Mouse (Mus musculus) midbrain, embryonic 11.5 days (tissue): Measurements from ENCODE around the gene Dnah14. TPM values are rescaled to one million over a fixed set of nuclear protein-coding genes. Genes with fewer than 3 reads are reported as not detected.

Source experiments
- ATAC-seq: fragments of 200-750 bp; cut with Nextera tagmentation; 2 replicates; pipeline ENCODE4 v1.8.0; 2017; ENCODE audit warnings: moderate TSS enrichment, moderate library complexity; ENCODE audit not compliant: low FRiP score
- DNase-seq: peaks from one replicate; pipeline ENCODE4 v3.0.0; 2015; ENCODE audit warnings: low spot score; ENCODE audit errors: missing footprints
- H3K27ac ChIP-seq: fragments of 300-500 bp; sonication (generic); 2 replicates; pipeline ENCODE4 v1.5.1; 2014; ENCODE audit warnings: low read depth, low read length
- H3K27me3 ChIP-seq: fragments of 300-500 bp; sonication (generic); 2 replicates; pipeline ENCODE4 v1.6.1; 2014; ENCODE audit warnings: mild to moderate bottlenecking, low read length, moderate library complexity, mixed read lengths; ENCODE audit not compliant: control insufficient read depth, insufficient read depth
- H3K36me3 ChIP-seq: fragments of 300-500 bp; sonication (generic); 2 replicates; pipeline ENCODE4 v1.6.1; 2014; ENCODE audit warnings: mild to moderate bottlenecking, low read length, moderate library complexity, mixed read lengths; ENCODE audit not compliant: control insufficient read depth, insufficient read depth
- H3K4me1 ChIP-seq: fragments of 300-500 bp; sonication (generic); 2 replicates; pipeline ENCODE4 v1.6.1; 2014; ENCODE audit warnings: low read length; ENCODE audit not compliant: control insufficient read depth, insufficient read depth
- H3K4me2 ChIP-seq: fragments of 300-500 bp; sonication (generic); 2 replicates; pipeline ENCODE4 v1.6.1; 2014; ENCODE audit warnings: mild to moderate bottlenecking, moderate library complexity
- H3K4me3 ChIP-seq: fragments of 300-500 bp; sonication (generic); 2 replicates; pipeline ENCODE4 v1.5.1; 2014; ENCODE audit warnings: low read depth, low read length
- H3K9ac ChIP-seq: fragments of 300-500 bp; sonication (generic); 2 replicates; pipeline ENCODE4 v1.6.1; 2014; ENCODE audit warnings: low read length
- H3K9me3 ChIP-seq: fragments of 300-500 bp; sonication (generic); 2 replicates; pipeline ENCODE4 v1.6.1; 2016; ENCODE audit warnings: low read length; ENCODE audit not compliant: control insufficient read depth
- WGBS: fragments of 180-500 bp; shearing (Covaris S2); extraction: QIAGEN DNeasy Blood & Tissue Kit; methylation state at CpG from one replicate; pipeline ENCODE4 v1.1.7; 2014; 5-methylcytosine and 5-hydroxymethylcytosine counted together
- polyA plus RNA-seq: library from polyadenylated mRNA; unstranded; fragments of >200 nt; fragmentation: Nextera tagmentation; extraction: Ambion mirVana; gene quantifications from 2 replicates; pipeline ENCODE4 v1.2.1, GENCODE M21; 2014

Dnah14 gene
- polyA plus RNA-seq, 1 experiment from 2014 or later = 2.7 TPM

DNA sequence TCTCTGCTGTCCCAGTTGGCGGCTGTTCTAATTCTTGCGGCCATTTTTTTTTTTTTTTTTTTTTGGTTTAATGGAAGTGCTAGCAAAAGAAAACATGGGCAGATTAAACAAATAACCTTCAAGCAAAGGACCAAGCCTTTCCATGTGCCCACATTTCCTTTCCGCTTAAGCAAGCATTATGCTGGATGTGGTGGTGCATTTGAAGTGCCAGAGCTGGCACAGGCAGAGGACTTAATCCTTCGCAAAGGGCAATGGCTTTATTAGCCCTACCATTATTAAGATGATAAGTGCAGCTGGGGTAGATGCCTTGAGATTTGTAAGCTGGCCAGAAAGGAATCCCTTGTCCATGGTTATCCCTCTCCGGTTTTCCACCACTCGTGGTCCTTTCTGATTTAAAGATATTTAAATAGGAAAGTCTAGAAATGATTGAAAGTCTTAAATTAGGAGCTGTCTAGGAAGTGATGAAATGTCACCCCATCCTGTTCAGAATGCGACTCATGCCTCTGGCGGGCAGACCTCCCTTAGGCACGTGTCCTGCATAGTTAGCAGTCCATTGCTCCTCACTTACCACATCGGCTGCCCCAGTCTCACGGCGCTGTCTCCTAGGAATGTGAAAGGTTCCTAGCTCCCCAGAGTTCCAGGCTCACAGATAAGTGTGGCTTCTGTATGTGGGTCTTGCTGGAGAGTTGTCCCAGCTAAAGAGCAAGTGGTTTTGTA is 61.8 kb downstream of the Dnah14 start:
- no peaks in the 10 kb centered on the region for H3K27me3 ChIP-seq
- H3K36me3 ChIP-seq = no peaks in the 10 kb centered on the region
- H3K4me1 ChIP-seq = no peaks in the 10 kb centered on the region
- H3K4me3 ChIP-seq = no peak overlapping the region
- no peaks in the 10 kb centered on the region for H3K9me3 ChIP-seq
- H3K27ac ChIP-seq = no peak overlapping the region
- 83% methylated on average over 12 of the region's 12 CpGs for WGBS
- ATAC-seq = no peak
- H3K9ac ChIP-seq = no peak overlapping the region
- DNase-seq = no peak
- no peak overlapping the region for H3K4me2 ChIP-seq

GRCm38 (mm10) chr1:181640383-181640782 is 64.0 kb downstream of the Dnah14 start:
- no peaks in the 10 kb centered on the region for H3K27me3 ChIP-seq
- DNase-seq (no peak), ATAC-seq (no peak)
- H3K4me2 ChIP-seq = no peak overlapping the region
- no peaks in the 10 kb centered on the region for H3K9me3 ChIP-seq
- 87% methylated on average over 2 of the region's 2 CpGs for WGBS
- no peak overlapping the region for H3K27ac ChIP-seq
- no peak overlapping the region for H3K9ac ChIP-seq
- H3K4me1 ChIP-seq = no peaks in the 10 kb centered on the region
- H3K36me3 ChIP-seq = no peaks in the 10 kb centered on the region
- no peak overlapping the region for H3K4me3 ChIP-seq

DNA sequence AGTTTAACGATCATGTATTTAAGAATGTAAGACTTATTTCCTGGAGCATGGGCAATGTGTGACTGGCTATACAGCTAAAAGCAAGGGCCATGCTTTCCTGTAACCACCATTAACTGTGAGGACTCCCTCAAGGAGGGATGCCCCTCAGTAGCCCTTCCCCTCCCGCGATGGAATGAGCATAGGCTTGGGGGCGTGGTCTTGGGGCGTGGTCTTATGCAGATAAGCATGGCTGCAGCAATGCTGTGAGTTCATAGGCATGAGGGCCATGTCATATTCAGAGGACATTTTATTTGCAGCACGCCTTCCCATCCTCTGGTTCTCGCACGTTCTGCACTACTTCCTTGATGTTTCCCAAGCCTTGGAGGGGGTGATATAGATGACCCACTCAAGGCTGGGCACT is 71.1 kb downstream of the Dnah14 start:
- Histone ChIP-seq H3K4me3 (no peak overlapping the region), H3K27ac (no peak overlapping the region), H3K27me3 (no peaks in the 10 kb centered on the region), H3K9ac (no peak overlapping the region), H3K36me3 (no peaks in the 10 kb centered on the region), H3K4me1 (no peaks in the 10 kb centered on the region), H3K4me2 (no peak overlapping the region), H3K9me3 (no peaks in the 10 kb centered on the region)
- DNase-seq (no peak), ATAC-seq (no peak)
- WGBS = 53% methylated on average over 8 of the region's 8 CpGs

- Histone ChIP-seq H3K4me2 (no peak overlapping the region), H3K27ac (no peak overlapping the region), H3K4me3 (no peak overlapping the region), H3K9me3 (no peaks in the 10 kb centered on the region), H3K4me1 (0 out of 2 replicates have a peak, but pooled peaks cover 2% of the 10 kb centered on the region), H3K9ac (no peak overlapping the region), H3K36me3 (no peaks in the 10 kb centered on the region), H3K27me3 (no peaks in the 10 kb centered on the region)
- DNase-seq (no peak), ATAC-seq (no peak)
- 66% methylated on average over 3 of the region's 3 CpGs for WGBS
Measured at GRCm38 (mm10) chr1:181653481-181653880, 77.1 kb downstream of the Dnah14 start.

GRCm38 (mm10) chr1:181656421-181656820 is 80.1 kb downstream of the Dnah14 start:
- DNase-seq = no peak
- Histone ChIP-seq H3K27ac (no peak overlapping the region), H3K9me3 (no peaks in the 10 kb centered on the region), H3K4me2 (no peak overlapping the region), H3K9ac (no peak overlapping the region), H3K4me3 (no peak overlapping the region), H3K4me1 (0 out of 2 replicates have a peak, but pooled peaks cover 2% of the 10 kb centered on the region), H3K36me3 (no peaks in the 10 kb centered on the region), H3K27me3 (no peaks in the 10 kb centered on the region)
- WGBS = 84% methylated on average over 5 of the region's 5 CpGs
- no peak for ATAC-seq

DNA sequence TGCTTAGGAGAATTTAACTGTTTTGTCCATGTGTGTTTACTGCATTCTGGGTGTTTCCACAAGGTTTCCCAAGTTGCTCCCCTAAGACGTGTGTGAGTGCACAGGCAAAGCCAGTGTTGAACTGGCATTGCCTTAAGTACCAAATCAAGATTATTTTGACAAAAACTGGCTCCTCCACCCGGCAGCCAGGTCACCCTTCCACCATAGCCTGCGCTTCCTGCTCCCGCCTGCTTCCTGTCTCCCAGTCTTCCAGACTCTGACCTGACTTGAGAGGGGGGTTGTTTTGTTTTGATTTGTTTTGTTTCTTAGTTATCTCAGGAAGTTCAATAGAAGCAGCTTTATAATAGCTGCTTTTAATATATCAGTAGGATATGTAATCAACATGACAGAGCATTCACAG is 90.4 kb downstream of the Dnah14 start:
- WGBS = 66% methylated on average over 4 of the region's 4 CpGs
- DNase-seq = peak; percentile 69
- Histone ChIP-seq H3K4me3 (no peak overlapping the region), H3K36me3 (no peaks in the 10 kb centered on the region), H3K4me1 (no peaks in the 10 kb centered on the region), H3K9ac (no peak overlapping the region), H3K27ac (no peak overlapping the region), H3K27me3 (no peaks in the 10 kb centered on the region), H3K4me2 (no peak overlapping the region), H3K9me3 (no peaks in the 10 kb centered on the region)
- no peak for ATAC-seq

DNA sequence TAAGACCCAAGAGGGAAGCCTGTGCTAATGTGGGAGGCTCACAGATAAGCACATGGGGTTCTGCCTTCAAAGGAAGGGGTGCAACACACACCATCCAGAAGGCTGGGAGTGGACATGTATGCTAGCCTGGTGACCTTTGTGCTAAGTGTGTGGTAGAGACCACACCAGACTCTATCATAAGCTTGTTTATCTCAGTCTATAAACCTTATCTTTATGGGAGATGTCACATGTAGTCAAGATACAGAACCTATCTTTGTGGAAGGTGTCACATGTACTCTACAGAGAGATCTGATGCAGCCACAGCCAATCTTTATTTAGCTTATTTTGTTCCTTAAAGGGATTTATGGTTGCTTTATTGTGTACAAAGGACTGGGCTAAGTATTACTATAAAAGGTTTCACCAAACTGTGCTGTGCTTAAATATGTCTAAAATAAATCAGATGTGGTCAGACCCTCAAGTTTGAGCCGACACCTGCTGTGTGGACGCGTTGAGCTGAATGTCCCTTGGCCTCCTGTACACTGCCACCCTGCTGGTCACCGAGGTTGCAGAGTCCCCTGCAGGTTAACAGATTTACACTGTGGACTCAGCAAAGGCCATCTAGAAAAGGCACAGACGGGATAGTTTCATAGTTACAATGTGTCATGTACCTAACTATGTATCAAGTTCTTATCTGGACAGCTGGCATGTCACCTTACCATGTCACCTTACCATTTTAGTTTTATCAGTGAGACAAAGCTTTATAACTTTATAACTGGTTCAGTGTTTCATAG is 118.6 kb downstream of the Dnah14 start:
- ATAC-seq (no peak), DNase-seq (no peak)
- no peak overlapping the region for H3K9ac ChIP-seq
- H3K27me3 ChIP-seq = no peaks in the 10 kb centered on the region
- no peak overlapping the region for H3K4me3 ChIP-seq
- H3K36me3 ChIP-seq = no peaks in the 10 kb centered on the region
- H3K4me2 ChIP-seq = no peak overlapping the region
- H3K27ac ChIP-seq = no peak overlapping the region
- no peaks in the 10 kb centered on the region for H3K9me3 ChIP-seq
- 88% methylated on average over 5 of the region's 5 CpGs for WGBS
- H3K4me1 ChIP-seq = no peaks in the 10 kb centered on the region

- Histone ChIP-seq H3K27me3 (no peaks in the 10 kb centered on the region), H3K4me1 (no peaks in the 10 kb centered on the region), H3K36me3 (no peaks in the 10 kb centered on the region), H3K4me2 (no peak overlapping the region), H3K27ac (no peak overlapping the region), H3K9me3 (no peaks in the 10 kb centered on the region), H3K4me3 (no peak overlapping the region), H3K9ac (no peak overlapping the region)
- DNase-seq (no peak), ATAC-seq (no peak)
- WGBS = 60% methylated on average over 5 of the region's 5 CpGs
Measured at GRCm38 (mm10) chr1:181728707-181729106, 152.3 kb downstream of the Dnah14 start.

- no peaks in the 10 kb centered on the region for H3K27me3 ChIP-seq
- no peaks in the 10 kb centered on the region for H3K4me1 ChIP-seq
- WGBS = 94% methylated on average over 5 of the region's 5 CpGs
- no peak overlapping the region for H3K27ac ChIP-seq
- no peaks in the 10 kb centered on the region for H3K36me3 ChIP-seq
- H3K4me3 ChIP-seq = no peak overlapping the region
- ATAC-seq = no peak
- H3K4me2 ChIP-seq = no peak overlapping the region
- DNase-seq = no peak
- no peak overlapping the region for H3K9ac ChIP-seq
- H3K9me3 ChIP-seq = no peaks in the 10 kb centered on the region
Measured at GRCm38 (mm10) chr1:181733517-181733916, 157.2 kb downstream of the Dnah14 start.
